Mouse (Mus musculus): ENCODE results near the gene Stk4.

Gene Stk4

DNA sequence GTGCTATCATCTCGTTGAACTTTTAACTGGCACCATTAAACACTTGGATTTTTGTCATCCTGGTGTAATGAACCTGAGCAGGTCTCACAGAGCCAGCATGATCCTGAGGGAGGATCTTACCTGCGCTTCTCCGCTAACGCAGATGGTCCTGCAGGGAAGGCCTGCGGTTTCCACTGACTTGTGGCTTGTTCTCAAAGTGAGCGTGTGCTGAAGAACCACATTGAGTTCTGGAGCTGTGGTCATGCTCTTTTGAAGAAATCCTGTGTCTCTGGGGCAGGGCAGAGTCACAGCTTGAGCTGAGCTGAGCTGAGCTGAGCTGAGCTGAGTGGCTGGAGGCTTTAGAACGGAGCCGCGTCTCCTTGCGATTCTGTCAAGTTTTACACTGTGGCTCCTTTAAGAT, 11.5 kb downstream of the Stk4 start:
- DNase-seq = no peak

DNA sequence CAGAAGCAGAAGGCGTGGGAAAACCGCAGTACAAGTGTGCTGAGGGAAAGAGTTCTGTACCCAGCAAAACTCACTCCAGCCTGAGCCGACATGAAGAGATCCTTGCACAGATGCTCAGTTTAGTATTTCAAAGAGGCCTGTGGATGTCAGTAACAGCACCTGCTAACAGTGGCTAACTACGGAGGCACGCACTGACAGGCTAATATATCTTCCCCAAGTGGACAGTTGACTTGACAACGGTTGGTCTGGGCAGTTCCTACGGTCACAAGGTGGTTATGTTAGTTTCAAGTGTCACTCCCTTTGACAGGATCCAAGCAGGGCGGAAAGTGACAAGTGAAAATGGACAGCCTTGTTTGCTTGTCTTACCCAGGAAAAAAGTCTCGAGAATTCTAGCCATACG, 12.1 kb downstream of the Stk4 start:
- DNase-seq = no peak

DNA sequence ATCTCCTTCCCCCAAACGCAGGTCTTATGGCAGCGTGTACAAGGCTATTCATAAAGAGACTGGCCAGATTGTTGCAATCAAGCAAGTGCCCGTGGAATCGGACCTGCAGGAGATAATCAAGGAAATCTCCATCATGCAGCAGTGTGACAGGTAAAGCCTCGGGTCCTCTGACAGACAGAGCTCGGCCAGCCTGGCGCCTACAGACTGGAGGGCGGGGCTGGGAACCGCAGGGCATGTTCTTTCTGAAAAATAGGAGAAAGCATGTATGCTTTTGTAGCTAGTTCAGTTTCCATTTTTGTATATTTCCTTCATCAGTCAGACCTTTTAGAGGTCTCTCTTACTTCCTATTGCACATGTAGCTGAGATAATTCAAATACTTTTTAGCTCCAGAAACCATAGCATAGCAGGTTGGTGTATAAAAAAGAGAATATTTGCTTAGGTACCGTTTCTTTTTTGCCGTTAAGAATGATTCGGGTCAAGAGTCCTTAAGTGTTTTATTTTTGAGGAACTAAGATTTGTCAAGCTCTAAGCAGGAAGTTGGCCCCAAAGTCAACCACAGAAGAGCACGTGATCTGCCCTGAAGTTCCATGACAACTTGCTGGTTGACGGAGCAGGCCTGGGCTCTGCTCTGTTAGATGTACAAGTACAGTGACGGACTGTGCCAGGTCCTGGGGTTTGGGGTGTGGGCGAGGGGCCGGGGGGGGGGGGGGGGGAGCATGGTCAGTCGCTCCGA, 13.7 kb downstream of the Stk4 start:
- no peak for DNase-seq

DNA sequence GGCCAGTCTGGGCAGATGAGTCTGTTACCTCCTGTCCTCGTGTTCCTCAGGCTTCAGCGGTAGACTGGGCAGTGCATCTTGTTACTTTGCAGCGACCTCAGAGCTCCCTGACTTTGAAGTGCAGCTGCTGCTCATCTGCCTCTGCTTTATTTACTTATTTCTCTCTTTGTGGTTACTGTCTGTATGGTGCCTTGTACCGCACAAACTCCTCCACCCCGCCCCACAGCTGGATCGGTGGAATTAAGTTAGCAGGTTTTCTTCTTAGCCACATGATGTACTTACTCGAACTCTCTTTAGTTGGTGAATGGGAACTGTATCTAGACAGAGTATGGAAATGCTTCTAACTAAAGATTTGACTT, 14.2 kb downstream of the Stk4 start:
- DNase-seq = no peak

DNA sequence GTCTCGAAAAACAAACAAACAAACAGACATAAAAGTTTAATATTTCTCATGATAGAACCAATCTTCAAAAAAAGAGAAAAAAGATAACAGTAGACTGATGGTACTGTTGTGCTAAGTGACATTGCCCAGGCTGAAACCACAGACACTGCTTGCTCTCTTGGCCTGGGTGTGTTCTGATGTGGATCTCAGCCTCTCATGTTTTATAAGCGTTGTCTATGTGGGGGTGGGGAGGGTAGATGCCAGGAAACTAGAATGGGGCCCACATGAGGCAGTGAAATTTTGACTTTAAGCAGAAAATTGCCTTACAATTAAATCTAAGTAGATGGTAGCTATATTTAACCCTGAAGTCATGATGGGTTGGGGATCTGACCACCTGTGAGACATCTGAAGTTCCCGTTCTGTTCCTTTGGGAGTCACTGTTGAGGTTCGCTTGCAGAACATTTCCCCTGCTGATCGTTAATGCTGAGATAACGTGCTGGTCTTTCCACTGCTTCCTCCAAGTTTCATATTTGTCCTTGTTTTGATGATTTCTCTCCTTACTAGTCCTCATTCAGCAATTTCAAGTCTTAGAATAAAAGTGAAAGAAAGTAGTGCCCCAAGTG, 17.4 kb downstream of the Stk4 start:
- no peak for DNase-seq

DNA sequence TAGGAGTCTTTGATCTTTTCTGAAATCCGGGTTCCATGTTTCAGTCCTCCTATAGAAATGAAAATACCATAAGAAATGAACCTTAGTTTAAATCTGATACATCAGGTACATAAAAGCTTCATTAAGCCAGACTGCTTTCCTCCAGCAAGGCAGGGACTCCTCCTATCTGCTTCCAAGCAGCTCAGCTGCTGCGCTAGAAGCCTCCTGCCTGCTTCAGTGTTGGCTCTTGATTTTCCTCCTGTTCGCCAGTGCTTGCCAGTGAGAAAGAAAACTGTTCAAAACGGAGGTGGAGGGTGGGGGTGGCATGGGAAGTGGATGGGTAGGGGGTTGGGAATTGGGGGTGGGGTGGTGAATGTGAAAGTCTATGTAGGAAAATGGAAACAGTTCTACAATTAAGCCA, 19.4 kb downstream of the Stk4 start:
- no peak for DNase-seq

DNA sequence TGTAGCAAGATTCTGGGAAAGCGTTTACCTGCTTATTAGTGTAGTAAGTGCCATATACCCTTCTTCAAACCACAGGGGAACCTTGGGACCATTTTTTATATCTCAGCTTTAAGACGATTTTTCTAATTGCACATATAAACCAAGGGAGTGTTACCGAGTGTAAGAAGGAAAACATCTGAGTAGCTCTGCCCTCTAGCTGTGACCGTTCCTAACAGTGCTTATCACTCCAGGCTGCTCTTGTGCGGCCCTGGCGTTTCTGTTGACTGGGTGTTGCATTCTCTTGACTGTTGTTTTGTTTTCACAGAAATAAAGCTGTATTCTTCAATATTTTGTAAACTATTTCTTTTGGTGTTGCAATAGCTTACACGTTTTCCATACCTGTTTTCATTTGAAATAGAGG, 24.0 kb downstream of the Stk4 start:
- DNase-seq = no peak

DNA sequence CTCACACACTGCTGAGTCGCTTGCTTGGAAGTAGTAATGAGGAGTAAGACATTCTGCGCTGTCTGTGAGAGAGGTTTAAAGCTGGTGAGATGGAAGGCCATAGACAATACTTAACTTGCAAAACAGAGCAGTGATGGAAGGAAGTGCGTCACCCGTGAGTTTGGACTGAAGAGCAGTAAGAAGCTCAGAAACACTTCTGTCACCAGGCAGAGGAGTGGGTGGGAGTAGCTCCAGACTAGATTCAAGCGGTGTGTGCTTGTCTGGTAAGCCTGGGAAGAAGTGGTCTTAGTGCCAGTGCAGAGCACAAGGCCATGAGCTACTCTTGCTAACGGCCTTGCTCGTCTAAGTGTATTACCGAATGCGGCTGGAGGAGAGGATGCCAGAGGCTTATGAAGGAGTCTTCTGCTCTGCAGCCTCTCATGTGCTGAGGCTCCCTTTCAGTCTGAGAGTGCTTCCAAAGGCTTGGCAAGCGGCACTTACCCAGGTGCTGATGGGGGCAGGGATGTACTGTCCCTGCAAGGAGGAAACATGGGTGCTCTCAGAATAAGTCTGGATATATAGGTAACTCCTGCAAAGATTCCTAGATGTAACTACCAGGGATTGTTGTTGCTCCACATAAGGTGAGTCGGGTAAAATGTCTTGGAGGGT, 28.6 kb downstream of the Stk4 start:
- DNase-seq = peak; percentile 79

DNA sequence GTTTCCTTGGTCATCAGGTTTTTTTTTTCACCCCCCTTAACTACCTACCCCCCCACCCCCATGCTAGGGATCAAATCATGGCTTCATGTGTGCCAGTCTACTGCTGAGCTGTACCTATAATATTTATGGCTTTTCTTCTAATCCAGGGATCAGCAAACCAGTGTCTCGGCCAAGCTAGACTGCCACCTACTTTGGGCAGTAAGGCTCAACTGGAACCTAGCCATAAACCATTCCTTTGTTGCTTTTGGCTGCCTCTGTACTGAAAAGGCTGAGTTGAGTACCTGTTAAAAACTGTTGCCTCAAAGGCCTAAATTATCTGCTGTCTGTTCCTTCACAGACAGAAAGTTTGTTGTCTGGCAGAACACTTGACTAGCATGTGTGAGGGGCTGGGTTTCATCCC, 31.8 kb downstream of the Stk4 start:
- no peak for DNase-seq

DNA sequence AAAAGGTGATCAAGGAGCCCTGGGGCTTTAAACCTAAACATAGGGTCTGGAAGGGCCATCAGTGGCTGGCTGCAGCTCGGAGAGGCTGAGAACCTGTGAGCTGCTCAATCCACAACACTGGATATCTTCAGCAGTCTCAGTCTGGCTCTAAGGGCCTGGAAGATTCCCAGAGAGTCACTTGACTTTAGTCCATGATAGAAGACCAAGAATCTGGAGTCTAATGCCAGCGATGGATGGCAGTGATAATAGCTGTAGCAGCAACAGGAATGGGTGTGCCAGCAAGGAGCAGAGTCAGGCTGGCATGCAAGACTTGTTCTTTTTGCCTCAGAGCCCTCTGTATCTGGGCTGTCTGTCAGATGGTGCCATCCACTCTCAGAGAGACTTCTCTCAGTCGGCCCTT, 32.2 kb downstream of the Stk4 start:
- no peak for DNase-seq

DNA sequence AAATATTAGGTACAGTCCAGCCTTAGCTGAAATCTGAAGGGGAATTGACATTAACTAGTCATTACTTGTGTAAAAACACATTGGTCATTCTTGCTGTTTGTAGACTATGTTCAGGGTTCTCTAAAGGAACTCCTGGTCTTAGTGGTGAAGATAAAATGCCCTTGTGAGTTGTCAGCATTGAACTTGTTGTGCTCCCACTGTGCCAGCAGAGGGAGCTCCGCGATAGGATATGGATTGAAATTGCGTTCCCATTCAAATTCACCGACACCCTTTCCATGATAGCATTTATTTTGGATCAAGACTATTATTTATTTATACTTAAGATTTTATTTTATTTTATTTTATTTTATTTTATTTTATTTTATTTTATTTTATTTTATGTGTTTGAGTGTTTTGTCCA, 33.4 kb downstream of the Stk4 start:
- peak; percentile 68 for DNase-seq

DNA sequence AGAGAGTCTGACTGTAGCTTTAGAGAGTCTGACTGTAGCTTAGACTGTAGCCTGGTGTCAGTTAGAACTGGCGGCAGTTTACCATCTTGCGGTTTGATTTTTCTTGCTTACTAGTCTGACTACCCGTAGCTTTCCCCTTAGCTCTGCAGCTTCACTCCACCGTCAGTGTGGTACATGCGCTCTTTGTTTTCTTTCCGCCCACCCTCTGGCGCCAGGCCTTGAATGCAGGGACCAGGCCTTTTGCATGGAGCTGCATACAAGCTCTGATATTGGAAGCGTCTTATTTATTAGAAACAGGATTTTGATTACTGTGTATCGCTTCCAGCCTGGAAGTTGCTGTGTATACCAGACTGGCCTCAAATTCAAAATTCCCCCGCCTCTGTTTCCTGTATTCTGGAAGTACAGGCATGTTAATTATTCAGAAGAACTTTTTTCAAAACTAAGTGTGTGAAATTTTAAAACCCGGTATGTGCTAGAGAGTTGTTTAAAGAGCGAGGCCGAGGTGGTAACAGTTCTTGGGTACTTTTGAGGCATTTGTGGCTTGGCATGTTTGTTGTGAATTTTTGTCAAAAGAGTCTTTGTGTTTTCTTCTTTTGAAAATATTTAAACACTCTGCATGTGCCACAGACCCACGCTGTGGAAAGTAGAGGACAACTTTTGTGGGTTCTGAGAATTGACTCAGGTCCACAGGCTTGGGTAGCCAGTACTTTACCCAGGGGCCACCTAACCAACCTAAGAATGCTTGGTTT, 36.3 kb downstream of the Stk4 start:
- DNase-seq = no peak

DNA sequence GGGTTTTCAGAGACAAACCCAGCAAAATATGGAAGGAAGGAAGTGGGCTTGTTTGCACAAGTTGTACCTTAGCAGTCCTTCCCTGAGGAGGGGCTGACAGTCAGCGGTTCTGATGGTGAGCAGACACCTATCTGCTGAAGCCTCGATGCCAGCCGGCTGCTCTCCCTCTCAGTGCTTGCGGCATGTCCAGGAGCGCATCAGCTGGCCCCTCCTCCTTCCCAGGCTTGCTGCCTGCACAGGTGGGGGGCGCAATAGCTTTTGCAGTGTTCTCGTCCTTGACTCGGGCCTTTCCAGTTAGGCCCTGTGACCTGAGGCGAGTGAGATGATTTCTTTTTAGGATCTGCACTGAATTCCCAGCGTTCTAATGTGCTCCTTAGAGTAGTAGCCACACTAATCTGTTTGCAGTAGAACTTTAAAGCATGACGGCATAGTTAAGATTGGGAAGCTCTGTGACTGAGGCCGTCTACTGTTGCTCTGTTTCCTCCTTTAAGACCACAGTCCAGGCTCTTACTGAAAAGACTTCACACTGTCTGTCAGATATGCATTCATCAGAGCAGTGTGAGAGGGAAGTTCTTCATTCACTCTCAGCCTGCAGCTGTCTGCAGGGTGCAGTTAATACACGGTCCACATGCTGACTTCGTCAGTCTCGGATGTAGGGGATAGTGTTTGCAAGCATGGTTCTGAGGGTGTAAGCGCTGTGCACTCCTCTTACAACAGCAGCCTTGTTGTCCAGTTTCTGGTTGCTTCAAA, 37.2 kb downstream of the Stk4 start:
- no peak for DNase-seq

DNA sequence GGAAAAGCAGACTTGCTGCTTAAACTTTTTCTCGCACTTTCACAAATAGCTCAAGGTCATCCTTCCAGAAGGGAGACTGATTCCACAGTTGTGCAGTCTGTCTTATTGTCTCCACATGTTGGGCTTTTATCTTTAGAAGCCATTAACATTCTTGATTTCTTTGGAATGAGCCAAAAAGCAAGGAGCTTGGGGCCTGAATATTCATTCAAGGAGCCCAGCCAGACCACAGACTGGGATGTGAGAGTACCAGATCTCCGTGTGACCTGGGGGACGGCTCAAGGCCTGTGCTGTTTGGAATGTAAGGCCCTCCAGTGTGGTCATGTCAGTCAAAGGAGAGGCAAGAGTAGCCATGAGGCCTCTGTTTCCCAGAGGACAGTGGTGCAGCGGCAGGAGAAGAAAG, 38.4 kb downstream of the Stk4 start:
- DNase-seq = no peak

DNA sequence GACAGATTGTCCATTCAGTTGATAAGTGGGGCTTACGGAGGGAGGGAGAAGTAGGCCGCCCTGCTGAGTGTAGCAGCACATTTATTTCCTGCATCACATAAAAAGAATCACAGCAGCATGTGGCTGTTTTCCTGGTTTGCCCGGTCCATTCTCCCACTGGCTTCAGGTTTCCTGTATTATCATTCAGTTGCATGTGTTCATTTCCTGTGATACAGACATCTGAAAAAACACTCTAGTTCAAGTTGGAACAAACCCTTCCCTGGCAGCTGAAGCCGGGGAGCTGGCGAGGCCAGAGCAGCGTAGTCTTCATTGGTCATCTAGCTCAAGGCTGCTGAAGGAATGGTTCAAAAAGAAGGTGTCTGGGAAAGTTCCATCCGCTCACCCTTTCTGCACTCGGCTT, 41.4 kb downstream of the Stk4 start:
- no peak for DNase-seq

DNA sequence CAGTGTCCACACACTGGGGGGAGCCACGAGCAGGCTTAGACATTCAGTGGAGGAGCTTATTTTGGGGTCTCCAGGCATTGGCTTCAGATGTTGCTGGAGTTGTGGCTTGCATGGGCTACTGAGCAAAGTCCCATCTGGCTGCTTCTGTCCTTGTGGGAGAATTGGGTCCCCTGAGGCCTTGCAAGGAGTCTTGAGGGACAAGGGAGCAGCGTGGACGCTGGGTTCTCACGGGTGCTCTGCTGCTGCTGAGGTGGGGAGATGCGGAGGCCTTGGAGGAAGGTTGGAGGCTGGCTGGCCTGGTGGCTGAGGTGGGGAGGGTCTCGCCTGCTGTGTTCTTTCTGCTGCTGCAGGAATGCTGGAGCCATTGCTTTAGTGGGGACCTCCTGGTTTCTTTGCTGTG, 43.9 kb downstream of the Stk4 start:
- DNase-seq = no peak

DNA sequence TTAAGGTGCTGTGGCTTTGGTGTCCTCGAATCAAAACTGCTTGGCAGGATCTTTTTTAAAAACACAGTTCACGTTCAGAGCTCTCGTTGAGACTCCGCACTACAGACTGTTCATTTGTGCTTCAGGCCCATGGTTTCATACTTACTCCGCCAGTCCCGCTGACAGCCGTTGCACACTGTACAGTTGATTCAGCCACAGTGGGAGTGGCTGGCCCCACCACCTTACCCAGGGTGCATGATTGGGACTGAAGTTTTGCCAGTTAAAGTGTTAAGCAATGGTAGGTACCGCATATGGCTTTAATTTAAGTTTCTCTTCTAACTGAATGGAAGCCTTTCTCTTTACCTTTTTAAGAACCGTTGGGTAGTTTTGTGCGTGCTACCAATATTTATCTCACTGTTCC, 45.4 kb downstream of the Stk4 start:
- no peak for DNase-seq

DNA sequence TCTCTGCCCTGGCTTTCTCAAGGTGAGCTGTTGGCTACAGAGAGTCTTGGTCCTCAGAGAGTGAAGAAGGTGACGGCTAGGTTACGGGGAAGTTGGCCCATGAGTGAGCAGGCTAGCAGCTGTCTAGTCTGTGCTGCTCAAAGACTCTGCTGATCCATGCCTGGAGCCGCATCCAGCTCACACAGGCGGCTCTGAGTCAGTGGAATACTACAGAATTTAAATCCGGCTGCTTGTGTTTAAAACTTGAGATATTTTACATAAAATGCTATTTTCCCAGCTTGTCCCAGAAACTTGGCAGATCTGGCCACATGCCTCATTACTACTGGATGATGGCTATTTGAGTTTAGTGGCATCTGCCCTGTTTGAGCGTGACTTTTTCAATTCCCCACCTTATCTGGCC, 49.4 kb downstream of the Stk4 start:
- DNase-seq = no peak

DNA sequence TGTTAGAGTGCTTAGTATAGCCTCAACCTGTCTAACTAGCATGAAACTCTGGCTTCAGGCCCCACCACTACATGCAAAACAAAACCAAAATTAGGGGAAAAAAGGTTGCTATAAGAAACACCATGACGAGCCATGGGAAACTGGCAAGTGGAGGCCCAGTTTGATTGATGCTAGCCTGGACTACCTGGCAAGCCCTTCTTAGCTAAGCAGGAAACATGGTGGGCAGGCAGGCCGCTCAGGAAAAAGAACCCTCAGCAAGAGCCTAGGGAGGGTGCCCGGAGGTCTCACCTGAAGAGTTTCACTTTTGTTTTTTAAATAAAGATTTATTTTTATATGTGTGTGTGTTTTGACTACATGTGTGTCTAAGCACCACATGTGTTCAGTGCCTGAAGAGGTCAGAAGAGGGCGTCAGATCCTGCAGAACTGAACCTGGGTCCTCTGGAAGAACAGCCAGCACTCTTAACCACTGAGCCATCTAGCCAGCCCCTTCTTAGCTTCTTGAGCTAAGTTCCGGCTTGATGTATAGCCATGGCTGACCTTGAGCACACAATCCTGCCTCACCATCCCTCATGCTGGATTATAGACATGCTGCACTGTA, 53.1 kb downstream of the Stk4 start:
- no peak for DNase-seq

DNA sequence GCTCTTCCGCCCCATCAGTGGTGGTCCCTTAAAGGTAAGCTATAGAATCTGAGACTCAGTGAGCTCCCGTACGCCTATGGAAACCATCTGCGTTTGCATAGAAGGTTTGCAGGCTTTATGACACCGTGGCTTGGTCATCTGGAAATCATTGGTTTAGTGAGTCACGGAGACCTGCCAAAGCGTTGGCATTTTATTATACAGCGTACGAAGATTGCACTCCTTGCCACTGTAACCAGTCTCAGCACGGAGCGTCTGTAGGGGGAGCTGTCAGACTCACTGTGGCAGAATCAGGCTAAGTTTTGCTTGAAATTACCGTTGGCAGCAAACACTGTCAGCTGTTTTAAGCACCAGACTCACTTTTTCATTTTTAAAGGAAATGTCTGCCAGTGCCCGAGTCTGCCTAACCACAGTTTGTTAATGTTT, 56.4 kb downstream of the Stk4 start:
- peak; percentile 42 for DNase-seq

DNA sequence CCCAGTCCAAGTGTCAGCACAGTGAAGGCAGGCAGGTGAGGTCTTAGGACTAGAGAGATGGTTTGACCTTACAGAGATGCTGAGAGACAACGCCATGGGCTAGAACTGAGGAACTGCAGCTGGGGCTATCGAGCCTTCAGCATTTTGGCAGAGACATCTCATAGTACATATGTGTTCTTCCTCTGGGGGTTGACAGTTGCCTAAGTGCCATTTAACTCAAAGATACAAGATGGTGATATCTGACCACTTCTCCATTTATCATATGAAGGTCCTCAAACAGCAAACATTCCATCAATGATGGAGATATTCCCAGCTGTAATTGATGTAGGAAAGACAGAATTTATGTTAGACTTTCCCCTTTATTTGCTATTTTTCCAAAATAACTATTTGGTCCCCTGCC, 57.2 kb downstream of the Stk4 start:
- DNase-seq = no peak

DNA sequence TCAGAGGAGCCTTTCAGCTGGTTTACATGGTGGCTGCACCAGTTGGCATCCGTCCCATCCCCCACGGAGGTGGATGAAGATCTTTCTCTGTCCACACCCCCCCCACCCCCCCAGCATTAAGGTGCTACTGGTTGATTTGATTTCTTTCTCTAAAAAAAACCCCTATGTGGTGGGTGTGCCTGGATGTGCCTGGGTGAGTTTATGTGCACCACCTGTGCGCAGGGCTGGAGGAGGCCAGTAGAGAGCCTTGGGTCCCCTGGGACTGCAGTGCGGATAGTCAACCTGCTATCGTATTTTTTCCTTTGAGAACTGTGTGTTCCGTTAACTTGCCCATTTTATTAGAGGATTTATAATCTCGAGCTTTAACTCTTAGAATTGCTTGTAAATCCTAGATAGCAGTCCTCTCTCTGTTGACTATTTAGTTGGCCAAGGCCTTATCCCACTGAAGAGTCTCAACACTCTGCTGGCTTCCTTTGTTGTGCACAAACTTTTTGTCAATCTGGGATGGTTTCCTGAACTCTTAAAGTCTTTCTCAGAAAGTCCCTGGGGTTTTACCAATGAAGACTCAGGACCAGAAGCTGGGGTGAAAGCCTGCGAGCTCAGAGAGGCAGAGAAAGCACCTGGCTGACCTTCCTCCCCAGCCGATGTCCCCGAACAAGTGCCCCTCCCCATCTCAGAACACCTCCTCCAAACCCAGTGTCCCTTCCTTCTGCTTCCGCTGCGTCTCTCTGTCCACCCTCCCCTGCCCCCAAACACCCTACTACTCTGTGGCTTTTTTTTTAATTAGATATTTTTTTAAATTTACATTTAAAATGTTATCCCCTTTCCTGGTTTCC, 58.7 kb downstream of the Stk4 start:
- no peak for DNase-seq
